Comparison of ENCODE assay signal across 19 mouse cellular contexts in the genomic region with DNA sequence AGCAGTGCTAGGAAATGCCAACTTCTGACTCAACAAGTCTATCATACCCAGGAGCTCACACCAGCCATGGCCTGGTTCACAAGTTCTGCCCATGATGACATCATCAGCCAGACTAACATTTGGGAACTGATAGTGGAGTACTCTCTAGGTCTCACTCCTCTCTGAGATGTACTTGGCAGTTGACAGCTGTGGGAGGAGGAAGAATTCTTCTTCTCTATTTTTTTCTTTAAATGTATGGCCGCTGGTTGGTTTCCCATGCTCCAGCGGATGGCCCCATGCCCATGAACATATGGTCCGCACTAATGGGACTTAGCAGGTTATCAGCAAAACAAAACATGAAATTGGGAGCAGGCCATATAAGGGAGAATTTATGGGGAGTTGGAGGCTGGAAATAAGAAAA.
DNase-seq lines count a peak whose midpoint lies in the region; ATAC-seq and TF ChIP-seq lines count a peak whose summit lies in the region.
"Had no signal": no experiment of that assay in that cellular context is flagged by ENCODE, and none has a peak within 500 bp of the region (broad histone marks: within the 10 kb centered on the region; RNA-seq: fewer than 3 reads in every experiment).

No protein-coding gene starts in this region.

- 70% methylated on average over 3 of the region's 3 CpGs for WGBS in heart, embryonic 15.5 days
- WGBS in lung, embryonic 14.5 days, result 61% methylated on average over 3 of the region's 3 CpGs

- no peaks in the 10 kb centered on the region for H3K36me3 ChIP-seq in heart, embryonic 15.5 days
- no peaks in the 10 kb centered on the region for H3K36me3 ChIP-seq in lung, embryonic 14.5 days (ENCODE audit: insufficient read depth)

- H3K4me1 ChIP-seq in heart, embryonic 15.5 days (replicated peaks), result peaks cover 36% of the 10 kb centered on the region
- H3K4me1 ChIP-seq in lung, embryonic 14.5 days (ENCODE audit: insufficient read depth), result no peaks in the 10 kb centered on the region

- H3K4me2 ChIP-seq in heart, embryonic 15.5 days, result no peak overlapping the region
- no peak overlapping the region for H3K4me2 ChIP-seq in lung, embryonic 14.5 days

- TF ChIP-seq CTCF in lung, embryonic 14.5 days (IDR thresholded peaks at IDR 0.05; ENCODE audit: low read depth), result no peak

- H3K4me3 ChIP-seq in heart, embryonic 15.5 days, result no peak overlapping the region
- H3K4me3 ChIP-seq in lung, embryonic 14.5 days (ENCODE audit: low read depth, low read length), result no peak overlapping the region
- H3K4me3 ChIP-seq: erythroblast, embryonic 14.5 days; gastrocnemius, adult 2 months had no signal

- no peak overlapping the region for H3K9ac ChIP-seq in heart, embryonic 15.5 days
- no peak overlapping the region for H3K9ac ChIP-seq in lung, embryonic 14.5 days
- H3K9ac ChIP-seq: liver, embryonic 14.5 days had no signal

- no peak for ATAC-seq in cerebellum, adult (ENCODE audit: insufficient number of reproducible peaks, low FRiP score, low TSS enrichment)
- 0 out of 2 replicates have a peak, but pooled peaks have one; percentile 40 for ATAC-seq in heart, embryonic 15.5 days (replicated peaks; ENCODE audit: insufficient number of reproducible peaks, insufficient read depth, low FRiP score, low read depth)
- peak; percentile 80 for ATAC-seq in lung, embryonic 14.5 days (ENCODE audit: insufficient read depth)
- ATAC-seq: inflammation-experienced regulatory T-cells, adult 6 months; Patski had no signal

- H3K27ac ChIP-seq in heart, embryonic 15.5 days, result peak overlapping the region; percentile 19; the same call in 1 of the 2 replicates
- no peak overlapping the region; the same call in 1 of the 2 replicates for H3K27ac ChIP-seq in lung, embryonic 14.5 days (ENCODE audit: low read depth)
- H3K27ac ChIP-seq: gastrocnemius, adult 2 months; kidney, postnatal 0 days; liver, embryonic 14.5 days had no signal

- no peaks in the 10 kb centered on the region for H3K27me3 ChIP-seq in heart, embryonic 15.5 days
- H3K27me3 ChIP-seq in lung, embryonic 14.5 days (ENCODE audit: insufficient read depth, low read length), result no peaks in the 10 kb centered on the region
- H3K27me3 ChIP-seq: Patski had no signal

- no peaks in the 10 kb centered on the region for H3K9me3 ChIP-seq in heart, embryonic 15.5 days (replicated peaks)
- H3K9me3 ChIP-seq in lung, embryonic 14.5 days (ENCODE audit: low read depth, low read length), result no peaks in the 10 kb centered on the region

- DNase-seq in cerebellum, adult 11-12 months, result peak; percentile 47
- DNase-seq in heart, adult 18-20 months, result no peak
- DNase-seq in lung, embryonic 14.5 days, result peak; percentile 80
- no peak for DNase-seq in lung, adult 18-20 months
- peak; percentile 47 to 50 for DNase-seq in cerebellum, postnatal 36 days
- DNase-seq in spleen, postnatal 4 days (ENCODE audit: low spot score in 2 of 2), result no peak
- DNase-seq: embryo, embryonic 11 days; gastrocnemius, adult 2 months; heart, postnatal 10 days; midbrain, embryonic 14.5 days; right cerebral cortex, postnatal 25 days; thymus, postnatal 14 days had no signal

Comparison
In these comparisons a context has a peak if more than half of its experiments do, and no peak if none do; other contexts are left out.
1. DNase-seq: peak in cerebellum, adult 11-12 months (single experiment), lung, embryonic 14.5 days (single experiment) and cerebellum, postnatal 36 days (2 of 2); none in heart, adult 18-20 months (0 of 2), lung, adult 18-20 months (0 of 2) and spleen, postnatal 4 days (0 of 2).